Mouse (Mus musculus) right cerebral cortex, postnatal 36 days (tissue): Measurements from ENCODE around the gene Zc3h7b.

Experiments
- DNase-seq, 2 experiments: peaks; one replicate each; pipeline ENCODE4 v3.0.0; 2022; ENCODE audit warnings: low spot score in 2 of 2, mixed read lengths in 1 of 2

Gene Zc3h7b

GRCm38 (mm10) chr15:81814716-81815370 is 70.0 kb downstream of the Zc3h7b start:
- DNase-seq, result no peak

- DNase-seq, result no peak
These were observed 73.5 kb downstream of the Zc3h7b start for GRCm38 (mm10) chr15:81818404-81818803.

DNA sequence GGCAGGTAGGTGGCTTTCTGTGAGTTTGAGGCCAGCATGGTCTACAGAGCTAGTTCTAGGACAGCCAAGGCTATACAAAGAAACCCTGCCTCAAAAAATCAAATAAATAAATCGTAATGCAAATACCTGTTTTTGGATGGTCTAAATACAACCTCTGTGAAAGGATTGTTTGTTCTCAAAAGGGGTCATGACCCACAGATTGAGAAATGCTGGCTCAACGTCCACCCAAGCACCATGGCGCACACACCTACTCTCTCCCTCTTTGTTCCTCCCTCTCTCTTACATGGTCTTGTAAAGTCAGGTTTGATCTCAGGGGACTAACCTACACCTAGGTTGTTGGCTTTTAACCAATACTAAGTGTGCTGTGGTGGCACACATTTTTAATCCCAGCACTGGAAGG is 77.8 kb downstream of the Zc3h7b start:
- DNase-seq, result no peak

DNA sequence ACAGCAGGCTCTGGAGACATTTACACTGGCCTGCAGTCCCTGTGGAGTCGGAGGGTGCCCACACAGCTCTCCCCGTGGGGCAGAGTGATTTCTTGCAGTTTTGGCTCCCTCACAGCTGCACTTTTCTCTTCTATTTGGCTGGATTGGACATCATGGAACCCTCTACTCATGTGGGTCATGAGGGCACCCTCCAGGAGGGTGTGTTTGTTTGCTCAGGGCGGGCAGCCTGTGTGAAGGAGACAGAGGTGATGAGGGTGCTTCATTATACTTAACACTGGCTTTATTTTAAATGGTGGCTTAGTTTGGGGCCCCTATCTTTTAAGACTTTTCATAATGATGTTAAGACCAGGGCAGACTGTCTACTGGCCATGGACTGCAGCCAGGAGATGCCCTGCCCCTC is 80.0 kb downstream of the Zc3h7b start:
- DNase-seq, result no peak

DNA sequence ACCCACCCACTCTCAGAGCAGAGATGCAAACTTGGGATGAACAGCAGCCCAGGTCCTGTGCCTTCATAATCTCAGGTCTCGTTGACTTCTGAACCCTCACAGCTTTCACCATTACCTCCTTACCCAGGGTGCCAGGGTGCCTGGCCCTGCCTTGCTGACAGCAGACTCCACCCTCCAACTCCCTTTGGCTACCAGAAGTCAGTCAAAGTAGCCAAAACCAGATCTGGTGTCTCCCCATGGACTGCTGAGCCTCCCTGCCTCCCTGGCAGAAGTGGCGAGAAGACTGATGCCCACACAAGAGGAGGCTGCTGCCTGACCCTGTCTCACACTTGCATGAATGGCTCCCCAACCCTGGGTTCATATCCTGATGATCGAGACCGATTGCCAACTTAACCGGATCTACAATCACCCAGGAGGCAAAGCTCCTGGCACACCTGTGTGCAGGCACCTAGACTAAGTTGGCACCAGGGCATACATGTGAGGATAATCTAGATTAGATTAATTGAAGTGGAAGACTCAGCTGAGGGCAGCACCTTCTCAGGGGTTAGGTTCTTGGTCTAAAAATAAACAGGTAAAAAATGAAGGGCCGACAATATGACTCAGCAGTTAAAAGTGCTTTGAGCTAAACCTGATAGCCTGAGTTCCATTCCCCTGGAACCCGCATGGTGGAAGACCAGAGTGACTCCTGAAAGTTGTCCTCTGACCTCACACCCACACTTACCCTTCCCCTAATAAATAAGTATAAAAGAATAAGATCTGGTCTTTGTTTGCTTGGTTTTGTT is 83.8 kb downstream of the Zc3h7b start:
- no peak for DNase-seq

DNA sequence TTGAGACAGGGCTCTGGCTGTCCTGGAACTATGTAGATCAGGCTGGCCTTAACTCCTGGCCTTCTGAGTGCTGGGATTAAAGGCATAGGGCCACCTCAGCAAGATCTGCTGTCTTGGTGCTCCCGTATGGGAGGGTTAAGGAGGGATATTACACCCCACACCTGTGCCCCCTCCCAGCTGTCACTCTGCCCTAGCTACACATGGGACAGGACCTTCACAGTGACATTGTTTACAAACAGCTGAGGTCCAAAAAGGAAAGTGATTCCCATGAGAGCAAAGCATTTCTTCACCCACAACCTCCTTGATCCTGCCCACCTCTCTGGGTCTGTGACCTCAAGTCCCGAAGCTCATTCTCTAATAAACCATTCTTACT is 84.3 kb downstream of the Zc3h7b start:
- DNase-seq, result no peak

DNA sequence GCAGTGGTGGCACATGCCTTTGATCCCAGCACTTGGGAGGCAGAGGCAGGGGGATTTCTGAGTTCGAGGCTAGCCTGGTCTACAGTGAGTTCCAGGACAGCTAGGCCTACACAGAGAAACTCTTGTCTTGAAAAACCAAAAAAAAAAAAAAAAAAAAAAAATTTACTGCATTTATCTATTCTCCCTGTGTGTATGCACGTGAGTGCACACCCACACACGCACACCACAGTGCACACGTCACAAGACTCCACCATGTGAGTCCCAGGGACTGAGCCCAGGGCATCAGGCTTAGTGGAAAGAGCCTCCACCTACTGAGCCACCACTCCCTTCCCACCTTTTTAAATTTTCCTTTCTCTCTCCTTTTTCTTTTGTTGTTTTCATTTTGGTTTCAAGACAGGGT is 85.7 kb downstream of the Zc3h7b start:
- no peak for DNase-seq

DNA sequence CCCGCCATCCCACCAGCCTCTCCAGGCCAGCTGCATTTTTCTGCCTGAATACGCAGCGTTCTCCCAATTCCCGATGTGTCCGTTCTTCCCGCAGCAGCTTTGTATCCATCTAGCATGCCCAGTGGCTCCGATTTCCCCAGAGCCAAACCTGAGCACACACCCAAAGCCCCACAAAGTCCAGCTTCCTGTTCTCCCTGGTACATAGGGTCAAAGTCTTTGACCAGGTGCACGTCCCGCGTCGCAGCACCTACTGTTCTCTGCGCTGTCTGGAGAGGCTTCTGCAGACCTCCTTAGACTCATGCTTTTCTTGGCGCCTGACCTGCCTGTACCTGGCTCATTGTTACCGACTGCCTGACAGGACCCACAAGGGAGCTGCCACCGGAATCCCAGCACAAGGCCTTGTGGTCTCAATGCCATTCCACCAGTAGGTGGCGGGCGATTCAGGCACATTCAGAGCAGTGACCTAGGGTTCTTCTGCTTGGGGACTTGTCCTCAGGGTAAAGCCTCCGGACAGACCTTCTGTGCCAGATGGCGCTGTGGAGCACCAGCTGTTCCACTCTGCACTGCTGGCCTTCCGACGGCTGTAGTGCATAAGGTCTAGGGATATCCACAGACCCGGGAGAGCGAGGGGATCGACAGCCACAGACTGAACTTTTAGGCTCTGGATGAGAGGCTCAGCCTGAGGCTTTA is 86.4 kb downstream of the Zc3h7b start:
- DNase-seq, result peak; percentile 73 to 78

- no peak for DNase-seq
These were observed 87.4 kb downstream of the Zc3h7b start for GRCm38 (mm10) chr15:81832219-81832618.

DNA sequence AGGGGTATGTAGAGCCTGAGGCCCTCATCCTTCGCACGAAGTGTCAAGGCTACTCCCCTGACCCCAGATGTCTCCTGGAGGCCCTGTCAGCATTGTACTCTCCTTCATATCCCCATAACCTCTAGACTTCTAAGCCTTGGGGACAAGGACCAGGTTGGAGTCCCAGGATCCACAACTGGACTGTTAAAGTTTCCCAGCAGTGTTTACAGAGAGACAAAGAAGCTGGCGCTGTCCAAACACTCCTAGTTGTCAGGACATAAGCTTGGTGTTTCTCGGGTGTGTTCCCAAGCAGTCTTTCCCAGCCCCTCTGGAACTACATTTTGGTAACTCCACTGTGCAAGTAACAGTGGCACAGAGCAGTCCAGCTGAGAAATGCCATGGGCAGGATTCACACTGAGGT is 88.6 kb downstream of the Zc3h7b start:
- no peak for DNase-seq

GRCm38 (mm10) chr15:81834171-81834841 is 89.4 kb downstream of the Zc3h7b start:
- no peak for DNase-seq

DNA sequence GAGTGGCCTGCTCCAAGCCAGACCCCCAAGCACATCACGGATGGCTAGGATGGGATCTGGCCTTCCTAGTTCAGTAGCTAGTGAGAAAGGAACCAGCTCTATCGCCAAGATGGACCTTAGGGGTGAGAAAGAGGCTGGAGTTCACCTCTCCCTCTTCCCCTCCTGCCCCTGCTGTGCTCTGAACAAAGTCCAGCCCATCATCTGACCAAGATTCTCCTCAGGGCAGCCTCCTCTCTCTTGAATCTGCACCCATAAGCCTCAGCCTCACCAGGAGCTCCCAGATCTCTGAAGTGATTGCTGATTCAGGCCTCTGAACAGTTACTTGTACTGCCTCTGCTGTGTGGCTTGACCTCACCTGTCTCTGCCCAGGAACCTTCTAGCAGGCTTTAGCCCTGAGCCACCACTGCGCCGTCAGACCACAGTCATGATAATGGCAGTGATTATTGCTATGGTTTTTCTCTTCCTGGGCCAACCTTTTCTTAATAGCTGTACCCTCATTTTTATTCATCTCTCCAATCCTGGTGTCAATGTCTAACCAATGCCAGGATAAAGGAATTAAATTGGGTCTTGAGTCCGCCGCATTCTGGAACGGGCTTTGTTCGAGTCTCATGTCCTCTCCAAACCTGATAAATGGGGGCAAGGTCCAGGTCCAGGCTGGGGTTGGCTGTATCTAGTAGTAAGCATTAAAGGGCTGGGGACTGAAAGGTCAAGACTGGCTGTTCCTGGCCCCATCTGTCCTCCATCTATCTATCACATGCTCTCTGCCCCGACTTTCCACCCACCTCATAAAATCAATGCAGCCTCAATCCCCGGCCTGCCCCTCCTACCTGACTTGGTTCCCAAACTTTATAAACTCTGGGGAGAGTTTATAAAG is 90.4 kb downstream of the Zc3h7b start:
- DNase-seq, result no peak

- DNase-seq, result peak; percentile 88 to 94
These were observed 91.4 kb downstream of the Zc3h7b start for GRCm38 (mm10) chr15:81836124-81836821.

- no peak for DNase-seq
These were observed 92.4 kb downstream of the Zc3h7b start for GRCm38 (mm10) chr15:81836966-81837920.

GRCm38 (mm10) chr15:81838554-81839235 is 93.8 kb downstream of the Zc3h7b start:
- no peak for DNase-seq

- peak; percentile 74 to 79 for DNase-seq
These were observed 94.8 kb downstream of the Zc3h7b start for GRCm38 (mm10) chr15:81839634-81840033.

- no peak for DNase-seq
These were observed 95.4 kb downstream of the Zc3h7b start for GRCm38 (mm10) chr15:81840306-81840705.

- no peak for DNase-seq
These were observed 97.4 kb downstream of the Zc3h7b start for GRCm38 (mm10) chr15:81842275-81842674.
